Mouse (Mus musculus): ENCODE results near the gene Bag3.

DNA sequence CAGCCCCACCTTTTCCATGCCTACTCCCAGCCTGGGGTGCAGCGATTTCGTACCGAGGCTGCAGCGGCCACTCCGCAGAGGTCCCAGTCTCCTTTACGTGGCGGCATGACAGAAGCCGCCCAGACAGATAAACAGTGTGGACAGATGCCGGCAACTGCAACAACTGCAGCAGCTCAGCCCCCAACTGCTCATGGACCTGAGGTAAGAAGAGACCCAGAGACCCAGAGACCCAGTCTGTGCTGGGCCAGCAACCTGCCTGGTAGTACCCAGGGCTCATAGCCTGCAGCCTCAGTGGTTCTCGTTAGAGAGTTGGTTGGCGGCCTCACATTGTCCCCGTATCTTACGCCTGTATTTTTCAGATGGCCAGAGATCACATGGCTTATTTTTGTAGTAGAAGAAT lies 16.7 kb downstream of the Bag3 start:
- TF ChIP-seq CHD2 (IDR thresholded peaks at IDR 0.05; ENCODE audit: low read length) (no peak), ZKSCAN1 (IDR thresholded peaks at IDR 0.05; ENCODE audit: borderline replicate concordance, low read depth, low read length) (no peak), MAX (IDR thresholded peaks at IDR 0.05; ENCODE audit: low read length) (no peak), E2F4 (IDR thresholded peaks at IDR 0.05; ENCODE audit: insufficient replicate concordance, low read depth, low read length) (no peak), CTCF (conservative IDR thresholded peaks at IDR 0.05 in 1 of 2, IDR thresholded peaks at IDR 0.05 in 1 of 2; ENCODE audit: low read depth in 2 of 2, low read length in 2 of 2) (no peak), EP300 (IDR thresholded peaks at IDR 0.05; ENCODE audit: low read length) (no peak), SMC3 (IDR thresholded peaks at IDR 0.05; ENCODE audit: low read depth, low read length) (no peak), POLR2AphosphoS2 (IDR thresholded peaks at IDR 0.05; ENCODE audit: low read depth, low read length) (no peak)
